Mouse (Mus musculus) liver, embryonic 14.5 days (tissue): ENCODE measurements around the gene Gm17660.

Source experiments
- CTCF ChIP-seq: IDR thresholded peaks from 2 replicates; pipeline ENCODE4 v1.5.1; 2016; ENCODE audit warnings: antibody characterized with exemption, low read depth, control low read depth
- EP300 ChIP-seq: IDR thresholded peaks from 2 replicates; pipeline ENCODE4 v1.6.1; 2016; ENCODE audit warnings: antibody characterized with exemption, low read depth

GRCm38 (mm10) chr5:104124016-104124658 is 46.7 kb upstream of the Gm17660 start:
- TF ChIP-seq EP300 (no peak), CTCF (no peak)
